Mouse (Mus musculus): Measurements from ENCODE around the gene Trp53bp2.

The Trp53bp2 gene

DNA sequence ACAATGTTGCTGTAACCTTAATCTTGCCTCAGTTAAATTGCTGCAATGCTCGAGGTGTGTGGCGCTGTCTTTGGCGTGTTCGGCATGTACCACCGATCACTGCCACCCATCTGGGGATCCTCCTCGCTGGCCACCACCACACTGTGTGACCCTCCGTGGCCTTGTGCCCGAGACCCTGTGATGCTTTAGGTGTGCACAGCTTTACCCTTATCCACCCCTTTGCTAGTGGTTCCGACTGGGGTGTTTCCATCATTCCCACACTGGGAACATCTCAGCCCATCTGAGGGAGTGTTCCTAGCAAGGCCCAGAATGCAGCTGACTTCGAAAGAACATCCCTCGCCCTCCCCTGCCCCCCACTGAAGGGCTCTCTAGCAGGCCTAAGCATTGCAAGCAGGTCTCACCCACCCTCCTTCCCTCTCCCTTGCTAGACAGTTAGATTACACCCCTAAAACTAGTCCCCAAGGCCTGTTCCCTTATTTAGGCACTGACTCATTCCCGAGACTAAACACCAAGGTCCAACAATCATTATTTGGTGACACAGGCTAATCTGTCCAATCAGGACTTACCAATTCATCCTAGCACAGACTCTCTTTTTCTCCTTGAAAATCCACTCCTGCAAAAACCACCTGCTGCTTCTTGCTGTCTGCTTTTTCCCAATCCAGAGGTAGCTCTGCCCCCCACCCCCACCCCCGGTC, 94.4 kb downstream of the Trp53bp2 start:
- no peak for DNase-seq

DNA sequence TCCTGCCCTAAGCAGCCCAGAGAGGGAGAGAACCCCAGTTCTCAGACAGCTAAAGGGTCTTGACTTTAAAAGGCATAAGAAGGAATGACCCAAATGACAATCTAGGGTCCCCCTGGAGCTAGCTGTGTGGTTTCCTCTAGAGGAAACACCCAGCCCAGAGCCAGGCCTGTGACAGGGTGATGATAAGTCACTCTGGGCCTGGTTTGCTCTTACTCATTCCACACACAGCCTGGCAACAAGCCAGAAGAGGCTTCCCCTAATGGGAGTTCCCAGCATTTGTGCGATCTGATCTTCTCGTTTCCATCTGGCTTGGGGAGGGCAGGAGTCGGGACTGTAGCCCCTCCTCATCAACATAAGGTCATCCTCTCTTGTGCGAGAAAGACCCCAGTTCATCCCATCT, 95.3 kb downstream of the Trp53bp2 start:
- DNase-seq = peak; percentile 86

DNA sequence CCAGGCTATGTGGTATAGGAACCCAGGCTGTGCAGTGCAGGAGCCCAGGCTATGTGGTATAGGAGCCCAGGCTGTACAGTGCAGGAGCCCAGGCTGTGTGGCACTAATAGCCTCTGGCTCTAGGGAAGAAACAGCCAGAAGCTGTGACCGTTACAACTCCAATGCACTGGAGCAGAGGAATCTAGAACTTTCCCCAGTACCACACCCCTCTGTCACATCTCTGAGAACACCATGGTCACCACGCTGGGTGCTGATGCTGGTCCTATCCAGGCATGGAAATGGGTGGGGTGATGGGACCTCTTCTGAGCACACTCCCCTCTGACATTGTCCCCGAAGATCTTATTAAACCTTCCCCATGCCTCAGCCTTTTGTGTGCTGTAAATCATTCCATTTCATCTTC, 96.3 kb downstream of the Trp53bp2 start:
- DNase-seq = no peak

DNA sequence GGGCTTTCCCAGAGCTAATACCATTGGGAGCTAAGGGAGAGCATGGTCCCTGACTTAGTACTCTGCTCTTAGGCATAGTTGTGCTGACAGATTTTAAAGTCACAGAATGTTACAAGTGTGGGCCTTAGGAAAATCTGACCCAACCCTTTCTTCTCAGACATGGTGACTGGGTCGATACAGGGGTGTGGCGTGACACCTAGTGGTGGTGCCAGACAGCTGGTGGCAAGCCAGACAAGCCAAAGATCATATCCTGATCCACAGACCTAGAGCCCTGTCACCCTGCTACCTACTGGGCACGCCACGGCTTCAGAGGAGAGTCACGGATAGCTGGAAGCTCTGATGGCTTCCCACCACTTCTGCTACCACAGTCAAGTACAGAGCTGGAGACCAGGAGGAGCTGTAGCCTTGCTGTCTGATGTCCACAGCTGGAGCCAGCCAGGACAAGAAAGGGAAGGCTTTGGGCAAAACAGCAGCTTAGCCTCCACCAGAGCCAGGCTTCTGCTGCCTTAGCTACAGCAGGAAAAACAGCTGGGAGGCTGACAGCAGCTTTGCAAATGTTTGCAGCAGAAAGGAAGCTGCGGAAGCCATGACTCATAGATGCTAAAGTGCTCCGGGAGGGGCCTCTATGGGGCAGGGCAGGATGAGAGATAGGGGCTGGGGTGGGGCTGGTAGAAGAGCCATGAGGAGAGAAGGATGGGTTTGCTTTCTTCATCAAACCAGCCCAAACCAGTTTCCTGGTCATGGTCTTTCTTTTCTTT, 97.4 kb downstream of the Trp53bp2 start:
- DNase-seq = peak; percentile 78

DNA sequence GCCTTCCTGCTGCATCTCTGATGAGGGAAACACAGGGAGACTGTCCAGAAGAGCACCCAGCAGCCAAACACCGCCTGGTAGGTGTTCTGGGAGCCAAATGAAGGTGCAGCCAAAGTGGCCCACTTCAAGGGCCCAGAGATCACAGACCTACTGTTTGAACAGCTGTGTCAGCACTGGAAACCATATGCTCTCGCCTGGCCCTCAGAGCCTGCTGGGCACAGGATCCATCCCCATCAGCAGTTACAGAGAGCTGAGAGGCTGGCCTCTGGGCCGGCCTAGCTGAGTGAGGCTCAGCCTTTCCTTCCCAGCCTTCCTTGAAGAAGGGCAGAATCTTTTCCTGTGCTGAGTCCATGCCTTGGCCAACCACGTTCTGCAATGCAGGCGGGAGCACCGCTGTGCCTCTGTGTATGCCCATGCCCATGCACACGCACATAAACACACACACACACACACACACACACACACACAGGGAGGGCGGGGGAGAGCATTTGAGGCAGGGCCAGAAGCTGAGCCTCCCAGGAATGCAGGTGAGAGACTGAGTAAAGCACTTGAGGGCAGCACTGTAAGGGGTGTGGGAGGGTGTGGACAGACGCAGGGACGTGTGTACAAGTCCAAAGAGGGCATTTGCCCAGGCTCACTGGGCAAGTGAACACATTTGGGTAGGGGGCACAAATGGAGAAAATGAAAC, 100.3 kb downstream of the Trp53bp2 start:
- DNase-seq = peak; percentile 49

DNA sequence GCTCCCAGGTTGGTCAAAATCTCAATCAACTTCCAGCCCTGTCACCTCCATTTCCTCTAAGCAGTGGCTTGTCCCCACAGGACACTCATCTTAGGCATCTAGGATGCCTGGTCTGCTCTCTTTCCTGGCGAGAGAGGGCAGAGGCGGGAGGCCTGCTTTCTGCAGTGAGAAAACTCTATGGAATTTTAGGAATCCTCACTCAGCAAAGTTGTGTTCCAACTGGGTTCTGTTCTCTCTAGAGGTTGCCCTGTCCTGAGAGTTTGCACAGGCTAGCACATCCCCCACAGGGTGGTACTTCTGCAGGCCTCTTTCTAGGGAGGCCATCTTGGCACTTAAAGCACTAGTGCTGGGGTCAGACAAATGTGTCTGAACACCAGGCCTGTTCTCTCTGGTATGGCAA, 102.1 kb downstream of the Trp53bp2 start:
- no peak for DNase-seq

DNA sequence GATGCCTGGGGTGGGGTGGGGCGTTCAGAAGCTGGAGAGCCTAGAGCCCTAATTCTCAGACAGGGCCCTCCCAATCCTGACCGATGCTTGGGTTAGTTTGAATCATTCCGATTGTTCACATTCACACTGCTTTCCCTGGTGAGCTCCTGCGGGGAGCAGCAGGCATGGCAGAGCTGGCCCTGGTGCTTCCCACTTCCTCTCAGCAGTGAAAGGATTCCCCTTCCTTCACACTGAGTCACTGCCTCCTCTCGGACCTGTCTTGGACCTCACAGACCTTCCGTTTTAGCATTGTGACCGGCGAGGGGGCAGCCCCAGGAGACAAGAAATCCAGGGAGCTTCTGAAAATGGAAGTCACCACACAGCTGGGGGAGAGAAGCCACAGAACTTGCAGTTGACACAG, 102.8 kb downstream of the Trp53bp2 start:
- no peak for DNase-seq
